Mouse (Mus musculus): Measurements from ENCODE around the gene Dusp22. TPM values are rescaled to one million over a fixed set of nuclear protein-coding genes. Genes with fewer than 3 reads are reported as not detected.

Dusp22 gene
- polyA plus RNA-seq, 1 experiment from 2014 or later: 9.0 TPM

- H3K9ac ChIP-seq (ENCODE audit: low read depth, low read length): no peak overlapping the region
- no peak for TF ChIP-seq CTCF (IDR thresholded peaks at IDR 0.05; ENCODE audit: low read depth)
- no peaks in the 10 kb centered on the region for H3K36me3 ChIP-seq (ENCODE audit: control insufficient read depth, insufficient read depth)
- no peak overlapping the region for H3K4me3 ChIP-seq (ENCODE audit: low read depth, low read length)
- no peak overlapping the region for H3K27ac ChIP-seq (ENCODE audit: low read depth, low read length)
- ATAC-seq: no peak
- WGBS: 73% methylated on average over 5 of the region's 5 CpGs
- no peaks in the 10 kb centered on the region for H3K4me1 ChIP-seq (replicated peaks; ENCODE audit: control insufficient read depth, insufficient read depth, low read length)
- no peaks in the 10 kb centered on the region for H3K27me3 ChIP-seq (replicated peaks; ENCODE audit: control insufficient read depth, insufficient read depth, low read length)
- H3K4me2 ChIP-seq (replicated peaks; ENCODE audit: low read depth): no peak overlapping the region
- no peaks in the 10 kb centered on the region for H3K9me3 ChIP-seq (ENCODE audit: control insufficient read depth)
These were observed 81.4 kb downstream of the Dusp22 start for GRCm38 (mm10) chr13:30741172-30741571.

GRCm38 (mm10) chr13:30742411-30742970 is 82.7 kb downstream of the Dusp22 start:
- H3K4me1 ChIP-seq (replicated peaks; ENCODE audit: control insufficient read depth, insufficient read depth, low read length): no peaks in the 10 kb centered on the region
- no peak overlapping the region for H3K4me2 ChIP-seq (replicated peaks; ENCODE audit: low read depth)
- WGBS: 73% methylated on average over 6 of the region's 6 CpGs
- H3K9me3 ChIP-seq (ENCODE audit: control insufficient read depth): no peaks in the 10 kb centered on the region
- no peak for ATAC-seq
- H3K36me3 ChIP-seq (ENCODE audit: control insufficient read depth, insufficient read depth): no peaks in the 10 kb centered on the region
- peaks cover 9% of the 10 kb centered on the region; the same call in 1 of the 2 replicates for H3K27me3 ChIP-seq (replicated peaks; ENCODE audit: control insufficient read depth, insufficient read depth, low read length)
- no peak overlapping the region for H3K9ac ChIP-seq (ENCODE audit: low read depth, low read length)
- no peak overlapping the region for H3K27ac ChIP-seq (ENCODE audit: low read depth, low read length)
- TF ChIP-seq CTCF (IDR thresholded peaks at IDR 0.05; ENCODE audit: low read depth): no peak
- no peak overlapping the region for H3K4me3 ChIP-seq (ENCODE audit: low read depth, low read length)

- 49% methylated on average over 7 of the region's 7 CpGs for WGBS
- Histone ChIP-seq H3K9me3 (ENCODE audit: control insufficient read depth) (no peaks in the 10 kb centered on the region), H3K4me1 (replicated peaks; ENCODE audit: control insufficient read depth, insufficient read depth, low read length) (0 out of 2 replicates have a peak, but pooled peaks cover 3% of the 10 kb centered on the region), H3K27me3 (replicated peaks; ENCODE audit: control insufficient read depth, insufficient read depth, low read length) (peaks cover 34% of the 10 kb centered on the region), H3K27ac (ENCODE audit: low read depth, low read length) (no peak overlapping the region), H3K4me3 (ENCODE audit: low read depth, low read length) (no peak overlapping the region), H3K4me2 (replicated peaks; ENCODE audit: low read depth) (no peak overlapping the region), H3K9ac (ENCODE audit: low read depth, low read length) (no peak overlapping the region), H3K36me3 (ENCODE audit: control insufficient read depth, insufficient read depth) (no peaks in the 10 kb centered on the region)
- no peak for TF ChIP-seq CTCF (IDR thresholded peaks at IDR 0.05; ENCODE audit: low read depth)
- ATAC-seq: no peak
These were observed 85.3 kb downstream of the Dusp22 start for GRCm38 (mm10) chr13:30745121-30745520.

GRCm38 (mm10) chr13:30747068-30747467 is 87.3 kb downstream of the Dusp22 start:
- Histone ChIP-seq H3K36me3 (ENCODE audit: control insufficient read depth, insufficient read depth) (no peaks in the 10 kb centered on the region), H3K9me3 (ENCODE audit: control insufficient read depth) (no peaks in the 10 kb centered on the region), H3K9ac (ENCODE audit: low read depth, low read length) (no peak overlapping the region), H3K27ac (ENCODE audit: low read depth, low read length) (no peak overlapping the region), H3K4me2 (replicated peaks; ENCODE audit: low read depth) (no peak overlapping the region), H3K27me3 (replicated peaks; ENCODE audit: control insufficient read depth, insufficient read depth, low read length) (peaks cover 53% of the 10 kb centered on the region), H3K4me1 (replicated peaks; ENCODE audit: control insufficient read depth, insufficient read depth, low read length) (0 out of 2 replicates have a peak, but pooled peaks cover 3% of the 10 kb centered on the region), H3K4me3 (ENCODE audit: low read depth, low read length) (no peak overlapping the region)
- no peak for TF ChIP-seq CTCF (IDR thresholded peaks at IDR 0.05; ENCODE audit: low read depth)
- 82% methylated on average over 5 of the region's 5 CpGs for WGBS
- no peak for ATAC-seq

GRCm38 (mm10) chr13:30747504-30747903 is 87.7 kb downstream of the Dusp22 start:
- no peaks in the 10 kb centered on the region for H3K36me3 ChIP-seq (ENCODE audit: control insufficient read depth, insufficient read depth)
- no peak for ATAC-seq
- no peak overlapping the region for H3K27ac ChIP-seq (ENCODE audit: low read depth, low read length)
- 0 out of 2 replicates have a peak, but pooled peaks cover 3% of the 10 kb centered on the region for H3K4me1 ChIP-seq (replicated peaks; ENCODE audit: control insufficient read depth, insufficient read depth, low read length)
- 57% methylated on average over 11 of the region's 11 CpGs for WGBS
- H3K4me2 ChIP-seq (replicated peaks; ENCODE audit: low read depth): no peak overlapping the region
- TF ChIP-seq CTCF (IDR thresholded peaks at IDR 0.05; ENCODE audit: low read depth): no peak
- H3K27me3 ChIP-seq (replicated peaks; ENCODE audit: control insufficient read depth, insufficient read depth, low read length): peaks cover 53% of the 10 kb centered on the region
- H3K9me3 ChIP-seq (ENCODE audit: control insufficient read depth): no peaks in the 10 kb centered on the region
- H3K9ac ChIP-seq (ENCODE audit: low read depth, low read length): no peak overlapping the region
- H3K4me3 ChIP-seq (ENCODE audit: low read depth, low read length): no peak overlapping the region

- H3K4me2 ChIP-seq (replicated peaks; ENCODE audit: low read depth): no peak overlapping the region
- no peak for TF ChIP-seq CTCF (IDR thresholded peaks at IDR 0.05; ENCODE audit: low read depth)
- 57% methylated on average over 11 of the region's 11 CpGs for WGBS
- no peak overlapping the region for H3K27ac ChIP-seq (ENCODE audit: low read depth, low read length)
- H3K4me3 ChIP-seq (ENCODE audit: low read depth, low read length): no peak overlapping the region
- 0 out of 2 replicates have a peak, but pooled peaks cover 3% of the 10 kb centered on the region for H3K4me1 ChIP-seq (replicated peaks; ENCODE audit: control insufficient read depth, insufficient read depth, low read length)
- no peaks in the 10 kb centered on the region for H3K9me3 ChIP-seq (ENCODE audit: control insufficient read depth)
- H3K27me3 ChIP-seq (replicated peaks; ENCODE audit: control insufficient read depth, insufficient read depth, low read length): peaks cover 53% of the 10 kb centered on the region
- ATAC-seq: no peak
- H3K9ac ChIP-seq (ENCODE audit: low read depth, low read length): no peak overlapping the region
- H3K36me3 ChIP-seq (ENCODE audit: control insufficient read depth, insufficient read depth): no peaks in the 10 kb centered on the region
These were observed 88.5 kb downstream of the Dusp22 start for GRCm38 (mm10) chr13:30748321-30748720.

Measured in intestine, postnatal 0 days (tissue).